Mouse (Mus musculus): ENCODE data around the gene Angptl8. TPM values are rescaled to one million over a fixed set of nuclear protein-coding genes. Genes with fewer than 3 reads are reported as not detected.
"Not testable (repeated sequence)": the region's sequence is repeated elsewhere in the genome, so short reads cannot be mapped to it uniquely, and the experiment has no call there.

The Angptl8 gene
- polyA plus RNA-seq, 1 experiment from 2014 or later: 0.46 TPM

DNA sequence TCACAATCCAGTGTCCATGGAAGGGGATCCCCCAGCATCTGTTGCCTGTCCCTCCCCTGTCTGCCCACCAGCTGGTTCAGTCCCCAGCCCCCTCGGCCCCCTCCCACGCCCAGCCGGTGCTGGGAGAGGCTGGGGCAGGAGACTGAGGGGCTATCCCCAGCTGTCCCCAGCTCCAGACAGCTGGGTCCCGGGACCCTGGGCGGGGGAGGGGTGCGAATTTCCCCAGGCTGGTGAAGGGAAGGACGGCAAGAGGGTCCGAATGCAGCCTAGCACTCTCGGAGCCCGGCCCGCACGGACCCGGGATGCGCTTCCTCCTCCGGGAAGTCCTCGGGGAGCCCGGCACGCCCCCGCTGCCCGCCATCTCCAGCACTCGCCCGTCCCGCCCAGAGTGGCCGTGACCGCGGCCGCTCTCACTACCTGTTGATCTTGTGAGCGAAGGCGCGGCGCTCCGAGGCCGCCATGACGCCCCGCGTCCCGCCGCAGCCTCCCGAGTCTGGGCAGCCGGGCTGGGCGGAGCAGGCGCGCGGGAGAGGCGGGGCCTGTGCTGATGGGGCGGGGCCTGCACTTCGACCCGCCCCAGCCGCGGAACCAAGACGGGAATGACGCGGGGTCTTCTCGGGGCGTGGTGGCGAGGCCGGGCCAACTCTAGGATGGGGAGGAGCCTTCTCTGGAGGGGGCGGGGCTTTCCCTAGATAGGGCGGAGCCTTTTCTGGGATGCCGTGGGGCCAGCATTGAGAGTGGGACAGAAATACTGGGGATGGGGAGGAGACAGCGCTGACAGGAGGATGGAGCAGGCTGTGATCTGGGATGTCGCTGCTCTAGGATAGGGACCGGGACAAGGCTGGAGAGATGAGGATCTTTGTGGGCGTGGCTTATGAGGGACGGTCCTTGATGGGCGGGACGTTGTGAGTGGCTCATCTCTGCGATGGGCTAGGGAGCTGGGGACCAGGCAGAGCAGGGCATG lies 17.1 kb downstream of the Angptl8 start, which contains the start of gene Dock6:
Gene Dock6 (minus strand): TSS at position 508 of the 964 bp plus-strand sequence.
- no peaks in the 10 kb centered on the region for H3K9me3 ChIP-seq
- H3K4me1 ChIP-seq (replicated peaks): peaks cover 22% of the 10 kb centered on the region
- peak within 1 kb of the TSS; percentile 46; the same call in 1 of the 2 replicates for H3K27ac ChIP-seq (replicated peaks)
- H3K4me3 ChIP-seq: peak within 1 kb of the TSS; percentile 54
- peak within 1 kb of the TSS; percentile 58 for H3K4me2 ChIP-seq
- WGBS: under 1% methylated on average over 61 of the region's 68 CpGs
- no peaks in the 10 kb centered on the region for H3K36me3 ChIP-seq
- no peaks in the 10 kb centered on the region for H3K27me3 ChIP-seq
- ATAC-seq (ENCODE audit: low read depth): peak; percentile 89
- peak within 1 kb of the TSS; percentile 69 for H3K9ac ChIP-seq

DNA sequence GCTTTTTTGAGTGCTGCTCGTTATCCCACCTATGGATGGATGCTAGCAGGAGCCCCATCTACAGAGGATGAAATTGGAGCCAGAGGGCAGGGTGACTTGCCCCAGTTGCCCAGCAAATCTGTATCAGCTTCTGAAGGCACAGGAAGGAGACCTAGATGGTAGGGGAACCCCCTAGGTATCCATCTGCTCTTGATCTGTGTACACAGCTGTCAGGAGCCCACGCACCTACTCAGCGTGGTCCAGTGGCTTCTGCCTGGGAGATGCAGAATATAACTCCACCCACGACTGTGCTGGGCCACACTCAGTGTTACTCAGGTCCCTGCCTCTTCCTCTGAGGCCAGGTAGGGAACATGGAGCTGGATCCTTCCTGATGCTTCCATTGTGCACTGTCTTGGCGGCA lies 18.7 kb downstream of the Angptl8 start:
- Histone ChIP-seq H3K9ac (no peak overlapping the region), H3K9me3 (no peaks in the 10 kb centered on the region), H3K4me1 (replicated peaks) (peaks cover 14% of the 10 kb centered on the region), H3K36me3 (no peaks in the 10 kb centered on the region), H3K4me3 (no peak overlapping the region), H3K4me2 (no peak overlapping the region), H3K27me3 (no peaks in the 10 kb centered on the region), H3K27ac (replicated peaks) (no peak overlapping the region)
- 87% methylated on average over 5 of the region's 5 CpGs for WGBS
- ATAC-seq (ENCODE audit: low read depth): no peak

DNA sequence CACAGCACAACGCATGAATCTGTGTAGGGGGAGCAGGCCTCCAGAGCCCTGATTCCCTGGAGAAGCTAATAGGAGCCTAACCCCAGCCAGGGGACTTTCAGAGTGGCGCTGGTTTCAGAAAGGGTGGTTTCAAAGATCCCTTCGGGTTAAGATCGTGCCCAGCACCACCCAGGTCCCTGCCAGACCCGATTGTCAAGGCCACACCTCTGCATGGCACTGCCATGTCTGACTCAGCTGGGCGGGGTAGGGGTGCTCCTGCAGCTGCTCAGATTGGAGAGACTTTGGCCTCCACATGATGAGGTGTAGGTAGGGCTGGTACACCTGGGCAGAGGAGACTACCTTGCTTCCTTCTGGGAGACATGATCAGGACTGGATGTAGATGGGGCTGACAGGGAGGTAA lies 19.6 kb downstream of the Angptl8 start:
- no peak overlapping the region for H3K4me3 ChIP-seq
- WGBS: 90% methylated on average over 6 of the region's 6 CpGs
- H3K27me3 ChIP-seq: no peaks in the 10 kb centered on the region
- no peaks in the 10 kb centered on the region for H3K36me3 ChIP-seq
- H3K4me1 ChIP-seq (replicated peaks): peaks cover 14% of the 10 kb centered on the region
- H3K4me2 ChIP-seq: no peak overlapping the region
- H3K9me3 ChIP-seq: no peaks in the 10 kb centered on the region
- ATAC-seq (ENCODE audit: low read depth): no peak
- H3K9ac ChIP-seq: no peak overlapping the region
- H3K27ac ChIP-seq (replicated peaks): no peak overlapping the region

DNA sequence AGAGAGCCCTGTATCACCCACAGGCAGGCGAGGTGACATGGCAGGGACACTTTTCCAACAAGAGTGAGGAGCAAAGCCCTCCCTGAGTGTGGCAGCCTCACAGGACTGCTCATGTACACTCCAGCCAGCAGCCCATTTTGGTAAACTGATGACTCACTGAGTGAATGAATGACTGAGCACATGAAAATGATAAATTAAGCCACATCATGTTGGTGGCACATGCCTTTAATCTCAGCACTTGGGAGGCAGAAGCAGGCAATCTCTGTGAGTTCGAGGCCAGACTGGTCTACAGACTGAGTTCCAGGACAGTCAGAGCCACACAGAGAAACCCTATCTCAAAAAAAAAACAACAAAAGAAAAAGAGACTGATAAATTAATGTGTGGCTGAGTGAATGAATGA lies 22.2 kb downstream of the Angptl8 start:
- Histone ChIP-seq H3K4me1 (replicated peaks) (peaks cover 7% of the 10 kb centered on the region), H3K4me3 (no peak overlapping the region), H3K4me2 (no peak overlapping the region), H3K27me3 (no peaks in the 10 kb centered on the region), H3K9ac (no peak overlapping the region), H3K36me3 (no peaks in the 10 kb centered on the region), H3K27ac (replicated peaks) (no peak overlapping the region), H3K9me3 (peaks cover 7% of the 10 kb centered on the region)
- WGBS: 72% methylated on average over 2 of the region's 2 CpGs
- ATAC-seq (ENCODE audit: low read depth): no peak

DNA sequence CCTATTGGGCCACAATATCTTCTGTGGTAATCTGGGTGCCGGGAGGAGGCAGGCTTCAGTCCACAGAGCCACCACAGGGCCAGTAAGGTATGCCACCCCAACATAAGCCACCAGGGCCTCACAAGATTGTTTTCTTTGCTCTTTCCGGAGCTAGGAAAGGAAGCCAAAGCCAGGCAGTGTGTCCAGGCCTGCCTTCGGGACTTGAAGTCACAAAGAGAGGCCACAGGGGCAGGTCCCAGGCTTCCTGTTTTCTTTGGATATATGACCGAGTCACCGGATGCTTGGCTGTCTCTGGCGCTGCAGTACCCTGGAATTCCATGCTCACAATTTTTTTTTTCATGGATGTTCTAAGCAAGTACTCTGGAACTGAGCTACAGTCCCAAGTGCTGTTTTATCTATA lies 22.8 kb downstream of the Angptl8 start:
- Histone ChIP-seq H3K27ac (replicated peaks) (no peak overlapping the region), H3K36me3 (no peaks in the 10 kb centered on the region), H3K9me3 (peaks cover 7% of the 10 kb centered on the region), H3K4me3 (no peak overlapping the region), H3K27me3 (no peaks in the 10 kb centered on the region), H3K4me1 (replicated peaks) (peaks cover under 1% of the 10 kb centered on the region), H3K4me2 (no peak overlapping the region), H3K9ac (no peak overlapping the region)
- 79% methylated on average over 6 of the region's 6 CpGs for WGBS
- no peak for ATAC-seq (ENCODE audit: low read depth)

DNA sequence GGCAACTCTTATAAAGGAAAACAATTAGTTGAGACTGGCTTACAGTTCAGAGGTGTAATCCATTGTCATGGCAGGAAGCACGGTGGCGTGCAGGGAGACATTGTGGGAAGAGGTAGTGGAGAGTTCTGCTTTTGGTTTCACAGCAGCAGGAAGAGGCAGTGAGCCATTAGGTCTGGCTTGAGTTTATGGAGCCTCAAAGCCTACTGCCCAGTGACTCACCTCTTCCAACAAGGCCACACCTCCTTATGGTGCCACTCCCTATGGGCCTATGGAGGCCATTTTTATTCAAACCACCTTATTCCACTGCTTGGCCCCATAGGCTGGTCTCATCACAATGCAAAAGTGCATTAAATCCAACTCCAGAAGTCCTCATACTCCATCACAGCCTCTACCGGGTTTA lies 24.3 kb downstream of the Angptl8 start:
- H3K27ac ChIP-seq (replicated peaks): no peak overlapping the region
- H3K4me1 ChIP-seq (replicated peaks): no peaks in the 10 kb centered on the region
- no peak for ATAC-seq (ENCODE audit: low read depth)
- H3K27me3 ChIP-seq: no peaks in the 10 kb centered on the region
- H3K4me2 ChIP-seq: no peak overlapping the region
- no peaks in the 10 kb centered on the region for H3K36me3 ChIP-seq
- no peak overlapping the region for H3K4me3 ChIP-seq
- H3K9me3 ChIP-seq: peaks cover 7% of the 10 kb centered on the region
- 92% methylated on average over 3 of the region's 3 CpGs for WGBS
- H3K9ac ChIP-seq: no peak overlapping the region

DNA sequence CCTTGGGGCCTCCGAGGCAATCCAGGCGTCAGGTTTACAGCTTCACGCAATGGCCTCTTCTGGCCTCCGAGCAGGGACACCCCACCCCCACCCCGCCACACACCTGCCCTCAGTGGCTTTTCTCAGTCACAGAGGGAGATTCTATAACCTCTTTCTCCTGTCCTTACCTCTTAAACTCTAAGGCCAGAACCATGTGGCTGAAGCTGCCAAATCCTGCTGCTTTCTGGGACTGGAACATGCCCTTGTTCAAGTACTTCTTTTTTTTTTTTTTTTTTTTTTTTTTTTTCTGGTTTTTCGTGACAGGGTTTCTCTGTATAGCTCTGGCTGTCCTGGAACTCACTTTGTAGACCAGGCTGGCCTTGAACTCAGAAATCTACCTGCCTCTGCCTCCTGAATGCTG lies 25.0 kb downstream of the Angptl8 start:
- H3K27me3 ChIP-seq; H3K9ac ChIP-seq; H3K4me1 ChIP-seq (replicated peaks); H3K4me2 ChIP-seq; H3K4me3 ChIP-seq; H3K27ac ChIP-seq (replicated peaks); H3K9me3 ChIP-seq; H3K36me3 ChIP-seq; ATAC-seq (ENCODE audit: low read depth): not testable (repeated sequence)
- 39% methylated on average over 6 of the region's 6 CpGs for WGBS

DNA sequence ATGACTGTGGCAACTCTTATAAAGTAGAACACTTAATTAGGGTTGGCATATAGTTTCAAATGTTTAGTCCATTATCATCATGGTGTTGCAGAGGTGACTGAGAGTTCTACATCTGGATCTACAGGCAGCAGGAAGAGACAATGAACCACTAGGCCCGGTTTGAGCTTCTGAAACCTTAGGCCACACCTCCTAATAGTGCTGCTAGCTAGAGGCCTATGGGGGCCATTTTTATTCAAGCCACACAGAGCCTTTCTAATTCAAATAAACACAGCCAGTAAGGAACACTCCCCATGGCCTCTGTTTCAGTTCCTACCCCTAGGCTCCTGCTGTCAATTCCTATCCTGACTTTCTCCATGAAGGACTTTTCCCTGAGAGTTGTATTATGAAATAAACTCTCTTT lies 26.9 kb downstream of the Angptl8 start:
- ATAC-seq (ENCODE audit: low read depth): no peak
- no peak overlapping the region for H3K9ac ChIP-seq
- peaks cover 7% of the 10 kb centered on the region for H3K9me3 ChIP-seq
- 78% methylated on average over 1 of the region's 1 CpGs for WGBS
- H3K4me1 ChIP-seq (replicated peaks): no peaks in the 10 kb centered on the region
- H3K4me3 ChIP-seq: no peak overlapping the region
- no peaks in the 10 kb centered on the region for H3K27me3 ChIP-seq
- no peak overlapping the region for H3K27ac ChIP-seq (replicated peaks)
- H3K36me3 ChIP-seq: no peaks in the 10 kb centered on the region
- H3K4me2 ChIP-seq: no peak overlapping the region

DNA sequence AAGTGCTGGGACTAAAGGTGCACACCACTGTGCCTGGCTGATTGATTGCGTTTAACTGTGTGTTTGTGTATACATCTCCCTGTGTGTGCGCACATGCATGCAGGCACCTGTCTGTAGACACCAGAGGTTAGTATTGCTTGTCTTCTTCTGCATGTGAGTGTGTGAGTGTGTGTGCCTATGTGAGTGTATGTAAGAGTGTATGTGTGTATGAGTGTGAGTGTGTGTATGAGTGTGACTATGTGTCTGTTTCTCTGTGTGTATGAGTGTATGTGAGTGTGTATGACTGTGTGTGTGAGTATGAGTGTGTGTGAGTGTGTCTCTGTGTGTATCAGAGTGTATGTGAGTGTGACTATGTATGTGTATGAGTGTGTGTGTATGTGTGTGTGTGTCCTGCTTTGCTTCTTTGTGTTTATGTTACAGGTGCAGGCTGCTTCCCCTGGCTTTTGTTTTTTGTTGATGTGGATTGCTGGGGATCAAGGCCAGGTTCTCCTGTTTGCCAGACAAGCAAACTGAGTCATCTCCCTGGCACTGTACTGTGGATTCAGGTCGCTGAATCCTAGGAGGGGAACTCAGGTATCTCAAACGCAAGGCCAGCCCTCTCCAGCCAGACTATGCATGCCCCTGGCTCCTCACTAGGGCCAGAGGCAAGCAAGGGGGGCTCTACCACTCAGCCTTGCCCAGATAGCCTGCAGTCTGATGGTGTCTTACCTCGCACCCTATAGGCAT lies 30.5 kb downstream of the Angptl8 start:
- WGBS: 69% methylated on average over 5 of the region's 5 CpGs
- Histone ChIP-seq H3K4me1 (replicated peaks) (no peaks in the 10 kb centered on the region), H3K9me3 (peaks cover 7% of the 10 kb centered on the region), H3K27ac (replicated peaks) (peak overlapping the region; percentile 46), H3K36me3 (no peaks in the 10 kb centered on the region), H3K4me2 (no peak overlapping the region), H3K9ac (no peak overlapping the region), H3K27me3 (no peaks in the 10 kb centered on the region), H3K4me3 (no peak overlapping the region)
- ATAC-seq (ENCODE audit: low read depth): no peak

DNA sequence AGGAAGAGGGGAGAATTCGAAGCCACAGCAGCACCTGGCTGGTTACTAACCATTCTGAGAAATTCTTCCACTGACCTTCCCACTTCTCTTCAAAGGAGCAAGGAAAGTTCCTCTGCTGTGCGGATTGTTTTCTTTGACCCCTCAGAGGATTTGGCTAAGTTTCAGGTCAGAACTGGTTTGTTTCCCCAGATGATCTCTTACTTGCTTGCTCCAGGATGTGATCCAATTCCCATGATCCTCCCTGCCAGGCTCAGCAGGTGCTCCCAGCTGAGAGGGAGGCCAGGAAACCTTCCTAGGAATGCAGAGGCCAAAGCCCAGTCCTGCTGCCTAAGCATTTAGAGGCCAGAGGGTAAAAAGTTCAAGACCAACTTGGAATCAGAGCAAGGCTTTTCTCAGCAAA lies 31.3 kb downstream of the Angptl8 start:
- WGBS: 76% methylated on average over 2 of the region's 2 CpGs
- Histone ChIP-seq H3K27ac (replicated peaks) (peak overlapping the region; percentile 46), H3K9ac (0 out of 2 replicates have a peak overlapping the region, but pooled peaks have one; percentile 34)

DNA sequence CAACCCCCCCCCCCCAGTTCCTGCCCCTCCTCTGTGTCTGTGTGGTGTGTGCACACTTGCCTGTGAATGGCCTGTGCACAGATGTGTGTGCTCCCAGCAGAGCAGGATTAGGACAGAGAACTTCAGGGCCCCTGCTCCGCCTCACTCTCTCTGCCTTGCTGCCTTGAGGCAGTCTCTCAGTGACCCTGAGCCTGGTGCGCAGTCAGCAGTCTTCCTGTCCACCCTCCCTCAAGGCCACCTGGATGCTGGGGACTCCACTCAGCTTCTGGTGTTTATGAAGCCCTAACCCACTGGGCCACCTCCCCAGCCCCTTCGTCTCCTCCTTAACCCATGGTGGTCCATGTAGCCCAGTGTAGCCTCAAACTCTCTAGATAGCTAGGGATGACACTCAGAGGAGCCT lies 32.4 kb downstream of the Angptl8 start:
- peaks cover 9% of the 10 kb centered on the region; the same call in 1 of the 2 replicates for H3K27me3 ChIP-seq

More for the DNA sequence above, 31.3 kb downstream of the Angptl8 start:
- ATAC-seq (ENCODE audit: low read depth): no peak
- no peaks in the 10 kb centered on the region for H3K4me1 ChIP-seq (replicated peaks)
- H3K4me2 ChIP-seq: no peak overlapping the region
- H3K9me3 ChIP-seq: peaks cover 7% of the 10 kb centered on the region
- no peak overlapping the region for H3K4me3 ChIP-seq
- H3K27me3 ChIP-seq: no peaks in the 10 kb centered on the region
- no peaks in the 10 kb centered on the region for H3K36me3 ChIP-seq

DNA sequence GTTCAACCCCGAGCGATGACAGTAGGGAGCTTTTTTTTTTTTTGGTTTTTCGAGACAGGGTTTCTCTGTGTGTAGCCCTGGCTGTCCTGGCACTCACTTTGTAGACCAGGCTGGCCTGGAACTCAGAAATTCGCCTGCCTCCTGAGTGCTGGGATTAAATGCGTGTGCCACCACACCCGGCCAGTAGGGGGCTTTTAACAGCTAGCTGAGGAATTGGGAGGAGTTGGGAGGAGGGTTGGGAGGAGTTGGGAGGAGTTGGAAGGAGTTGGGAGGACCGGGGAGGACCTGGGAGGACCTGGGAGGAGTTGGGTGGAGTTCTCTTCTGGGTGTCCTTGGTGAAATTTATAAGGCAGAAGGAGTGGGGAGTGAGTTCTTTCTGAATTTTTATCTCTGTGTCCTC lies 34.0 kb downstream of the Angptl8 start:
- not testable (repeated sequence) for H3K9ac ChIP-seq; H3K4me2 ChIP-seq; H3K27ac ChIP-seq (replicated peaks); H3K4me3 ChIP-seq; H3K9me3 ChIP-seq; H3K36me3 ChIP-seq; H3K4me1 ChIP-seq (replicated peaks); ATAC-seq (ENCODE audit: low read depth)
- 55% methylated on average over 7 of the region's 7 CpGs for WGBS
- H3K27me3 ChIP-seq: peaks cover 11% of the 10 kb centered on the region; the same call in 1 of the 2 replicates

More for the DNA sequence above, 32.4 kb downstream of the Angptl8 start:
- Histone ChIP-seq H3K4me2 (no peak overlapping the region), H3K4me1 (replicated peaks) (no peaks in the 10 kb centered on the region), H3K27ac (replicated peaks) (no peak overlapping the region; the same call in 1 of the 2 replicates), H3K36me3 (no peaks in the 10 kb centered on the region), H3K4me3 (no peak overlapping the region), H3K9ac (no peak overlapping the region), H3K9me3 (no peaks in the 10 kb centered on the region)
- no peak for ATAC-seq (ENCODE audit: low read depth)
- 83% methylated on average over 3 of the region's 3 CpGs for WGBS
